Mouse (Mus musculus) c-Kit-positive CD71-negative TER-119-negative erythroid progenitor cells, embryonic 14.5 days (primary cell): ENCODE results near the gene Pecam1.
"Not testable (repeated sequence)": the region's sequence is repeated elsewhere in the genome, so short reads cannot be mapped to it uniquely, and the experiment has no call there.

Experiments
- DNase-seq: peaks from one replicate; pipeline ENCODE4 v3.0.0-alpha.2; 2013; ENCODE audit warnings: low read depth

The Pecam1 gene

GRCm38 (mm10) chr11:106770195-106770974 lies 20.0 kb upstream of the Pecam1 start:
- no peak for DNase-seq

GRCm38 (mm10) chr11:106767516-106767915 lies 17.1 kb upstream of the Pecam1 start:
- no peak for DNase-seq

- no peak for DNase-seq
Measured at GRCm38 (mm10) chr11:106766611-106767162, 16.3 kb upstream of the Pecam1 start.

DNA sequence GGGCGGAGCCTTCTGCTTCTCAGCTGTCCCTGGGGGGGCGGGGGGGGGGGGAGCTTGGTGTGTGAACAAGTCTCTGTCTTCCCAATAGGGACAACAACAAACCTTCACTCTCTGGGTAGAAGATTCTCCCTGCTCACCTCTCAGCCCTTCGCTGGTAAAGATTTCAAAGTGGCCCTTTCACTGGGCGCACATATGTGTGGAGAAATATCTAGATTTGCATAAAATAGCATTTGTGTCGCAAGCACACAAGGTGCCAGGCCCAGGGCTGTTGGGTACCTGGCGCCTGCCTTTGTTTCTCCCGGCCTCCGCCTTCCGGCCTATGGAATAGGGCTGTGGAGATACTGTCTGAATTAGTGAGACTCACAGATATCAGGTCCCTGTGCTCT lies 12.4 kb upstream of the Pecam1 start:
- no peak for DNase-seq

GRCm38 (mm10) chr11:106762139-106762799 lies 11.8 kb upstream of the Pecam1 start:
- DNase-seq = no peak

GRCm38 (mm10) chr11:106760511-106760910 lies 10.1 kb upstream of the Pecam1 start:
- no peak for DNase-seq

DNA sequence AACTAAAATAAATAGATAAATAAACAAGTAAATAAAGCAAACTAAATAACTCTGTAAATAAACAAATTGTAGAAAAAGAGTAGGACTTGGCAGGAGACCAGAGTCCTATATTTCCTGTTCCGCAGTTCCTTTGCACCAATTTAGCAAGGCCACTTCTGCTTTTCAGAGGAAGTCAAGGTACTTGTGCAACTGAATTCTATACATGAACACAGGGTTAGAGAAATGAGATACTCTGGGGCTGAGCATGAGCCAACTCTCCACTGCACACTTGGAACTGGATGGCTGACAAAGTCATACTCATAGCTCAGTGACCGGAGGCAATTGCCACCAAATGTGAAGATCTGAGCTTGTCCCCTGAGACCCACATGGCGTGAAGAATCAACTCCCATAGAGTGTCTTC lies 8.6 kb upstream of the Pecam1 start:
- DNase-seq = no peak

- DNase-seq = no peak
Measured at GRCm38 (mm10) chr11:106755583-106755982, 5.2 kb upstream of the Pecam1 start.

DNA sequence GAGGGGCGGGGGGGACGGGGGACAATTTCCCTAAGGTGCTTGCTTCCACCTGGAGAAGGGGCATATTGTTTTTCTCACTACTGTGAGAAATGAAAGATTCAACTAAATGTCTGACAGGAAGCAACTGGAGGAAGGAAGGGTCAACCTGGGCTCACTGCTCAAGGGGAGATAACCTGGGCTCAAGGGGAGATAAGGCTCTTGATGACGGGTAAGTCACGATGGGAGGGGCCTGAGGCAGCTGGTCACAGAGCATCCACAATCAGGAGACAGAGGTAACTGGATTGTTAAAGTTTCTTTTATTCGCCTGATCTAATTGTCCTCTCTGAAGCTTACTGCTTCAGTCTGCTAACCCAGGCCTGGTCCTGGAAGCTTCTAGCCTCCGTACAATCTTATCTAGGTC lies 2.9 kb upstream of the Pecam1 start:
- no peak for DNase-seq

- DNase-seq = no peak
Measured at GRCm38 (mm10) chr11:106752103-106752502, 1.7 kb upstream of the Pecam1 start.

- no peak for DNase-seq
Measured at GRCm38 (mm10) chr11:106751039-106752018, 901 bp upstream of the Pecam1 start, which contains the start of gene Milr1. TSS of gene Milr1 (plus strand) at chr11:106751226.

DNA sequence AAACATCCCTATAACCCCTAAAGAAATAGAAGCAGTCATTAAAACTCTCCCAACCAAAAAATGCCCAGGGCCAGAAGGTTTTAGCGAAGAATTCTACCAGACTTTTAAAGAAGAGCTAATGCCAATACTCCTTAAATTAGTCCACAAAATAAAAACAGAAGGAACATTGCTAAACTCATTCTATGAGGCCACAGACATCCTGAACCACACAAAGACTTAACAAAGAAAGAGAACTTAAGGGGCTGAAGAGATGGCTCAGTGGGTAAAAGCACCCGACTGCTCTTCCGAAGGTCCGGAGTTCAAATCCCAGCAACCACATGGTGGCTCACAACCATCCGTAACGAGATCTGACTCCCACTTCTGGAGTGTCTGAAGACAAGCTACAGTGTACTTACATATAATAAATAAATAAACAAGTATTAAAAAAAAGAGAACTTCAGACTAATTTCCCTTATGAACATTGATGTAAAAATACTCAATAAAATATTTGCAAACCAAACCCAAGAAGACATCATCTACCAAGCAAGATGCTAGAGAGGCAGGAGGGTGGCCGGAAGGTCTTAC lies 789 bp downstream of the Pecam1 start:
- DNase-seq = not testable (repeated sequence)

- DNase-seq = no peak
Measured at GRCm38 (mm10) chr11:106744949-106745348, 5.5 kb downstream of the Pecam1 start.

GRCm38 (mm10) chr11:106742388-106742841 lies 8.0 kb downstream of the Pecam1 start:
- DNase-seq = no peak

DNA sequence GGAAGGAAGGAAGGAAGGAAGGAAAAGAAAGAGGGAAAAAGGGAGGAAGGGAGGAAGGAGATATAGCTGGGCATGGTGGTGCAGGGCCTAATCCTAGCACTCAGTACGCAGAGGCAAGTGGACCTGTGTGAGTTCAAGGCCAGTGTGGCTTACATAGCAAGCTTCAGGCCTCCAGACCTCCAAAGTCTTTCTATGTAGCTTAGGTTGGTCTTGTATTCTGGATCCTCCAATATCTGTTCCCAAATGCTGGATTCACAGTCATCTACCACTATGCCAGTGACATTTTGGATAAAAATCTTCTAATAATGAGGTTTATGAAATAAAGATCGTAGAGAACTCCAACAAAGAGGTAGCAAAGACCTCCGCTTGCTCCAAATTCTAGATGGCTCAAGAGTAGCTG lies 8.6 kb downstream of the Pecam1 start:
- DNase-seq = no peak

GRCm38 (mm10) chr11:106741232-106741631 lies 9.2 kb downstream of the Pecam1 start:
- DNase-seq = no peak

DNA sequence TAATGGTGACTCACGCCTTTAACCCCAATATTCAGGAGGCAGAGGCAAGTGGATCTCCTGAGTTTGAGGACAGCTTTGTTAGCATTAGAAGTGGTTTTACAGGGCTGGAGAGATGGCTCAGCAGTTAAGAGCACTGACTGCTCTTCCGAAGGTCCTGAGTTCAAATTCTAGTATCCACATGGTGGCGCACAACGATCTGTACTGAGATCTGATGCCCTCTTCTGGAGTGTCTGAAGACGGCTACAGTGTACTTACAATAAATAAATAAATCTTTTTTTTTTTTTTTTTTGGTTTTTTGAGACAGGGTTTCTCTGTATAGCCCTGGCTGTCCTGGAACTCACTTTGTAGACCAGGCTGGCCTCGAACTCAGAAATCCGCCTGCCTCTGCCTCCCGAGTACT lies 9.7 kb downstream of the Pecam1 start:
- DNase-seq = not testable (repeated sequence)

GRCm38 (mm10) chr11:106739116-106739515 lies 11.3 kb downstream of the Pecam1 start:
- DNase-seq = no peak

GRCm38 (mm10) chr11:106737178-106737621 lies 13.2 kb downstream of the Pecam1 start:
- no peak for DNase-seq

DNA sequence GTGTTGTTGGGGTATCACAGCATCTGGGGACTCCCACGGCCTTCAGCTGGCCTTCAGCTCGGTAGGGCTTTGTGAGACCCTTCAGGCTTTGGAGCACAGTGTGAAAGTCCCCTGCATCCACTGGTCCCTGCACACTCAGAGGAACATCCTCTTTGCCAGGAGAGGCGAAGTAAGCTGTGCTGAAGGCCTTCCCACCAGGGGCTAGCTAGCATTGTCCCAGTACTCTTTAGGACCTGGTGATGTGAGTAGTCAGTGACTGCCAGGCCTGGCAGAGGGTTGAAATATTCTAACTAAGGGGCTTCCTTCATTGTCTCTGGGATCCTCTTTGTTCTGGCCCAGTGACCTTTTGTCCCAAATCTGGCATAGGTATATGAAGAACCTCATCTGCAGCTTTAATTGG lies 13.8 kb downstream of the Pecam1 start:
- DNase-seq = no peak

DNA sequence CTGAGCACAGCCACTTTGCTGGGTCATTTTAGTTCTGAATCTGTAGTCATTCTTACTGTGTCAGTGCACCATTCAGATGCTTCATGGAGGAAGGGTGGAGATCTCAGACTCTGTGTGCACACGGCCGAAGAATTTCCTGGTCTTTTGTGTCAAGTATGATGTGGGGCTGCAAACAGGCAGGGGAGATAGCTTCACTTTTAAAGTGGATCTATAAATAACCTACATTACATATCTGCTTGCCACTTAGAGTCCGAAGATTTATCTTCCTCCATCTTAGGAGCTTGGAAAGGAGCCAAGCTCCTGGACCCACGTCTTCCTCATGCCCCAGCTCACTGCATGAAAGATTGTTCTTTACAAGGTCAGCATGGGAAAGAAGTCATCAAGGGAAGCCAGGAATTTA lies 19.7 kb downstream of the Pecam1 start:
- DNase-seq = no peak

GRCm38 (mm10) chr11:106729656-106730055 lies 20.8 kb downstream of the Pecam1 start:
- DNase-seq = no peak
